Mouse (Mus musculus) thymus, adult 2 months (tissue): ENCODE data around the gene Arhgap25.

Experiments used
- CTCF ChIP-seq: fragments of 200-500 bp; IDR thresholded peaks from 2 replicates; pipeline ENCODE4 v1.5.1; 2012; ENCODE audit warnings: mild to moderate bottlenecking, control low read depth, low read length, moderate library complexity, borderline replicate concordance; ENCODE audit not compliant: control insufficient read depth, poor library complexity, insufficient read depth; ENCODE audit errors: extremely low read depth
- POLR2A ChIP-seq: fragments of 200-500 bp; IDR thresholded peaks from 2 replicates; pipeline ENCODE4 v1.6.1; 2012; ENCODE audit warnings: mild to moderate bottlenecking, low read length, control low read depth, moderate library complexity; ENCODE audit not compliant: control insufficient read depth, poor library complexity, insufficient read depth; ENCODE audit errors: extremely low read depth

- TF ChIP-seq CTCF (no peak), POLR2A (no peak)
Observed at GRCm38 (mm10) chr6:87531456-87532015, 1.5 kb downstream of the Arhgap25 start.
